ENCODE assay signal across 9 mouse cellular contexts in genomic region chr10:93282526-93282964, GRCm38 (mm10). TPM values are rescaled to one million over a fixed set of nuclear protein-coding genes. Genes with fewer than 3 reads are reported as not detected.
DNase-seq lines count a peak whose midpoint lies in the region; ATAC-seq lines count a peak whose summit lies in the region.
"Had no signal": no experiment of that assay in that cellular context is flagged by ENCODE, and none has a peak within 500 bp of the region (broad histone marks: within the 10 kb centered on the region; RNA-seq: fewer than 3 reads in every experiment).

No protein-coding gene starts in this region.

- 52% methylated on average over 12 of the region's 12 CpGs for WGBS in embryonic facial prominence, embryonic 14.5 days
- 76% methylated on average over 12 of the region's 12 CpGs for WGBS in liver, embryonic 11.5 days

- no peaks in the 10 kb centered on the region for H3K4me1 ChIP-seq in embryonic facial prominence, embryonic 14.5 days (ENCODE audit: control insufficient read depth, insufficient read depth, low read length)
- peaks cover 6% of the 10 kb centered on the region for H3K4me1 ChIP-seq in liver, embryonic 11.5 days (replicated peaks; ENCODE audit: control insufficient read depth, insufficient read depth, low read length)

- ATAC-seq in embryonic facial prominence, embryonic 14.5 days (ENCODE audit: low read depth): peak; percentile 20; the same call in 1 of the 2 replicates
- no peak for ATAC-seq in activated CD4-positive, CD25-positive, alpha-beta regulatory T cell, adult 4 months
- no peak for ATAC-seq in liver, embryonic 11.5 days (replicated peaks; ENCODE audit: low FRiP score)

- H3K9ac ChIP-seq in embryonic facial prominence, embryonic 14.5 days (ENCODE audit: low read depth, low read length): no peak overlapping the region
- H3K9ac ChIP-seq in liver, embryonic 11.5 days (ENCODE audit: low read depth, low read length): no peak overlapping the region
- H3K9ac ChIP-seq: liver, embryonic 14.5 days had no signal

- peak; percentile 33 for DNase-seq in gastrocnemius, adult 18-20 months (ENCODE audit: low spot score)
- DNase-seq in gastrocnemius, postnatal 4 days (ENCODE audit: low spot score in 2 of 2): no peak
- peak; percentile 55 for DNase-seq in embryonic facial prominence, embryonic 14.5 days (ENCODE audit: low spot score)
- DNase-seq in heart, postnatal 36 days: peak; percentile 65 to 68
- DNase-seq in lung, postnatal 14 days: peak; percentile 51
- DNase-seq in left cerebral cortex, adult 18-20 months (ENCODE audit: low spot score in 2 of 2): no peak
- DNase-seq in liver, embryonic 11.5 days (ENCODE audit: low spot score): no peak

- no peaks in the 10 kb centered on the region for H3K9me3 ChIP-seq in embryonic facial prominence, embryonic 14.5 days (ENCODE audit: control insufficient read depth, low read length)
- H3K9me3 ChIP-seq in liver, embryonic 11.5 days (ENCODE audit: control insufficient read depth, low read length): no peaks in the 10 kb centered on the region

- no peak overlapping the region for H3K4me2 ChIP-seq in embryonic facial prominence, embryonic 14.5 days (ENCODE audit: low read depth, low read length)
- no peak overlapping the region for H3K4me2 ChIP-seq in liver, embryonic 11.5 days

- H3K36me3 ChIP-seq in embryonic facial prominence, embryonic 14.5 days (ENCODE audit: control insufficient read depth, insufficient read depth, low read length): peaks cover 50% of the 10 kb centered on the region
- H3K36me3 ChIP-seq in liver, embryonic 11.5 days (ENCODE audit: control insufficient read depth, insufficient read depth, low read length): no peaks in the 10 kb centered on the region; the same call in 1 of the 2 replicates

- no peak overlapping the region for H3K4me3 ChIP-seq in embryonic facial prominence, embryonic 14.5 days (ENCODE audit: low read depth, low read length)
- H3K4me3 ChIP-seq in liver, embryonic 11.5 days (ENCODE audit: low read depth, low read length): no peak overlapping the region

- intact Hi-C loops in heart, postnatal 36 days (cut with DNase I): loop anchor here (10.0 kb wide), 1 partner anchor 218 kb away; no protein-coding TSS in a partner anchor

- no peaks in the 10 kb centered on the region for H3K27me3 ChIP-seq in embryonic facial prominence, embryonic 14.5 days (replicated peaks; ENCODE audit: control insufficient read depth, insufficient read depth, low read length)
- no peaks in the 10 kb centered on the region for H3K27me3 ChIP-seq in liver, embryonic 11.5 days (replicated peaks; ENCODE audit: control insufficient read depth, insufficient read depth, low read length)

- H3K27ac ChIP-seq in embryonic facial prominence, embryonic 14.5 days (replicated peaks; ENCODE audit: low read depth, low read length): no peak overlapping the region
- H3K27ac ChIP-seq in liver, embryonic 11.5 days (ENCODE audit: low read depth, low read length): no peak overlapping the region
- H3K27ac ChIP-seq: liver, embryonic 14.5 days had no signal

RNA-seq across cellular contexts. Expression of gene Elk3, which starts 28.4 kb away (rescaled TPM):
- total RNA-seq in gastrocnemius, adult 18-20 months (2021): 10 to 100 TPM in 1 of 2 experiments, 1 to 10 TPM in 1; 7.2 to 11.4 TPM
- 10 to 100 TPM; 63.4 to 64.4 TPM for total RNA-seq in gastrocnemius, postnatal 4 days (2021)
- polyA plus RNA-seq in embryonic facial prominence, embryonic 14.5 days (2014; fragmentation: Nextera tagmentation; extraction: Ambion mirVana): 34.4 and 39.4 TPM in 2 replicates
- 10 to 100 TPM; 42.0 to 53.5 TPM for total RNA-seq in heart, postnatal 36 days (2021)
- 10 to 100 TPM; 30.4 to 37.0 TPM for polyA plus RNA-seq in activated CD4-positive, CD25-positive, alpha-beta regulatory T cell, adult 4 months (2017; shearing (Covaris generic))
- total RNA-seq in left cerebral cortex, adult 18-20 months (2021): 1 to 10 TPM; 8.7 to 9.5 TPM
- polyA plus RNA-seq in liver, embryonic 11.5 days (2014; fragmentation: Nextera tagmentation; extraction: Ambion mirVana): 15.9 and 17.6 TPM in 2 replicates

Comparison
In these comparisons a context has a peak if more than half of its experiments do, and no peak if none do; other contexts are left out.
1. DNase-seq: peak in gastrocnemius, adult 18-20 months (single experiment), embryonic facial prominence, embryonic 14.5 days (single experiment), heart, postnatal 36 days (2 of 2) and lung, postnatal 14 days (single experiment); none in gastrocnemius, postnatal 4 days (0 of 2), left cerebral cortex, adult 18-20 months (0 of 2) and liver, embryonic 11.5 days (single experiment).